Mouse (Mus musculus) mammary gland, adult 2 months (tissue): ENCODE results near the gene Cep128. TPM values are rescaled to one million over a fixed set of nuclear protein-coding genes. Genes with fewer than 3 reads are reported as not detected.

Source experiments
- polyA plus RNA-seq: library from polyadenylated mRNA; depleted of rRNA; stranded (reverse); fragments of >200 nt; gene quantifications from 2 replicates; pipeline ENCODE4 v1.2.3, GENCODE M21; 2012; ENCODE audit warnings: low replicate concordance; rRNA removed

The Cep128 gene
- 2.1 and 6.4 TPM in 2 replicates for polyA plus RNA-seq

DNA sequence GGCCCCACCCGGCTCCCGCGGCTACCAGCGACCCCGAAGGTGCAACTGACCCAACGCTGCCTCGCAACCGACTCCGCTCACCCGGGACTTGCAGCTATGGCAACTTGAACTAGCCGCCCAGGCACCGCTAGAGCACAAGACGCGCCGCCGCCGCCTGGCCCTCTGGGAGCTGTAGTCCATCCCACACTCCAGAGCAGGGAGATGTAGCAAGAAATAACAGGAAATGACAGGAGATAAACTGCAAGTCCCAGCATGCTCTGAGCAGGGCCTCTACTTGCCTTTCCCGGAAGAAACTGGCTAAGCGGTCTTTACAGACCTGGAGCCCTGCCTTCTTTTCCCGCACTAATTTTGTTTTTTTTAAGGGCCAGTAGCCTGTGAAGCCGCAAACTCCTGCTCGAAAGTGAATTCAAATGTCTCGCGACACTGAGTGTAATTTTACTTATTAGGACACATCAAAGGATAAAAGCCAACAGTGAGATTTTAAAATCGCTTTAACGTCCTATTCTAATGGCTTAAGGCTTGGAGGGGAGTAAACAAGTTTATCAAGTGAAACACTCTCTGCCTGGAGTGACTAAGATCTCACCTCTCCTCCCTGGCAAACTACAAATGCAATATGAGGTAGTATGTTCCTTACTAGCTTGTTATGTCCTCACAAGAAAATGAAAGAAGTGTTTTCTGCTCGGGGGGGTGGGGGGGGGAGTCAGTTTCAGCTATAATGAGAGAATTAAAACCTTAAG is at the start of gene Cep128, which contains the start of gene Tshr:
Gene Cep128 (minus strand): TSS at position 129 of the 737 bp plus-strand sequence.
Gene Tshr (plus strand): TSS at position 283 of the 737 bp plus-strand sequence.

Other genes with a start within 250 kb of the Cep128 start
- gene Tshr, start 154 bp upstream of the Cep128 start, polyA plus RNA-seq, result 25.1 and 31.7 TPM in 2 replicates
- gene Gtf2a1, start 206.1 kb upstream of the Cep128 start, polyA plus RNA-seq, result 14.0 and 19.3 TPM in 2 replicates